Mouse (Mus musculus) lung, postnatal 36 days (tissue): Measurements from ENCODE around the gene Chst5.
"Not testable (repeated sequence)": the region's sequence is repeated elsewhere in the genome, so short reads cannot be mapped to it uniquely, and the experiment has no call there.

ENCODE experiments used
- DNase-seq: peaks from one replicate; pipeline ENCODE4 v3.0.0; 2022; ENCODE audit warnings: mixed read lengths

Gene Chst5

DNA sequence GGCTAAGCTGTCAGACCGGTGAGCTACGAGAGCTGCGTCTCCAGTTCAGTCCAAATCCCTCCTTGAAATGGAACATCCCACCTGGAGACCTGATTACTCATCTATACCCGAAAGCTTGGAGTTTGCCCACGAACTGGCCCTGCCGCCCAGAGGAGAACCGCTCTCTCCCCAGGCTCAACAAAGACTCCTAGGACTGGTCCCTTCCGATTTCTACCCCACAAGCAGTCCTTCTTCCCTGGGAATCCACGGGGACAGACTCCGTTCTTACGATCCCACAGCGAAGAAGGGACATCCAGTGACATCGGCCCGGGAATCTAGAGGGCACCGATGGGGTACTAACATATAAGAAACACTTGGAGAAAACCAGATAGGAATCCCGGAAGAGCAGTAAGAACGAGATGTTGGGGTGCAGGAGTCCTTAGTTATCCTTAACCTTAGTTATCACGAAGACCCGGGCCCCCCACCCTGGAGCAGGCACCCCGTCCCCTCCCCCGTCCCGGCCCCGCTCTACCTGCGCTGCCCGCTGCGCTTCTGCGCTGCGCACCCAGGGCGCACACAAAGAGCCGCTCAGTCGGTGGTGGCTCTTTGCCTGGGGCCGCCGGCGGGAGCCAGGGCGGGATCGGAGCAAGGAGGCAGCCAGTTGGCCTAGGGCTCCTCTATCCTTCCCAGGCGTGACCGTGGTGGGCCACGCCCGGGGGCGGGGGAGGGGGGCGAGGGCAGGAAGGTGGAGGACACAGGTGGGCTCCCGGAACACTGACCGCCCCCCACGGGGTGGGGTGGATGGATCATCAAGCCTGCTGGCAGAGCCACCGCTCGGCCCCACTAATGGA, at the start of gene Chst5:
TSS of gene Chst5 (minus strand) at position 827 of the 830 bp plus-strand sequence.
- no peak for DNase-seq

DNA sequence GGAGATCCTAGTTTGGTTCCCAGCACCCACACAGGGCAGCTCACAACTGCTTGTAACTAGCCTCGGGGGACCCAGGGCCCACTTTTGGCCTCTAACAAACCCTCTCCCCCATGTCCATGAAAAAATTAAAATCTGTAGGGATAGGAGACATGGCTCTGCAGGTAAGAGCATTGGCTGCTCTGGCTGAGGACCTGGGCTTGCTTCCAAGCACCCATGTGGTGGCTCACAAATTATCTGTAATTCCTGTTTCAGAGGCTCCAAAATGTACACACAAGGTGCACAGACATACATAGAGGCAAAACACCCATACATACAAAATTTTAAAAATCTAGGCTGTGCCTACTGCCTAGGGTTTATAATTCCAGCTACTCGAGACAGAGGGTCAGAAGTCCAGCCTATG, 47.0 kb upstream of the Chst5 start:
- DNase-seq = no peak

DNA sequence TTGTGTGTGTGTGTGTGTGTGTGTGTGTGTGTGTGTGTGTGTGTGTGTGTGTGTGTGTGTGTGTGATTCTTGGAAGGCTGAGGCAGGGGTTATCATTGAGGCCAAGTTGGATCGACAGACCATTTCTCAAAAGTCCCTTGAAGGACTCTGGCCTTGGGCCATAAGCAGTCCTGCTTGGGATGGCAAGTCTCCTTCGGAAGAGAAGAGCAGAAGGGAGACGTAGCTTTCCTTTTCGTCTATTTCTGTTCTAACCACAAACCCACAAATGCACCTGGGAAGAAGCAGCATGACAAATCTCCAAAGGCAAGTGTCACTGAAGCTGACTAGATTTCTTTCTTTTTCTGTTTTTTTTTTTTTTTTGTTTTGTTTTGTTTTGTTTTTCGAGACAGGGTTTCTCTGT, 45.6 kb upstream of the Chst5 start:
- no peak for DNase-seq

DNA sequence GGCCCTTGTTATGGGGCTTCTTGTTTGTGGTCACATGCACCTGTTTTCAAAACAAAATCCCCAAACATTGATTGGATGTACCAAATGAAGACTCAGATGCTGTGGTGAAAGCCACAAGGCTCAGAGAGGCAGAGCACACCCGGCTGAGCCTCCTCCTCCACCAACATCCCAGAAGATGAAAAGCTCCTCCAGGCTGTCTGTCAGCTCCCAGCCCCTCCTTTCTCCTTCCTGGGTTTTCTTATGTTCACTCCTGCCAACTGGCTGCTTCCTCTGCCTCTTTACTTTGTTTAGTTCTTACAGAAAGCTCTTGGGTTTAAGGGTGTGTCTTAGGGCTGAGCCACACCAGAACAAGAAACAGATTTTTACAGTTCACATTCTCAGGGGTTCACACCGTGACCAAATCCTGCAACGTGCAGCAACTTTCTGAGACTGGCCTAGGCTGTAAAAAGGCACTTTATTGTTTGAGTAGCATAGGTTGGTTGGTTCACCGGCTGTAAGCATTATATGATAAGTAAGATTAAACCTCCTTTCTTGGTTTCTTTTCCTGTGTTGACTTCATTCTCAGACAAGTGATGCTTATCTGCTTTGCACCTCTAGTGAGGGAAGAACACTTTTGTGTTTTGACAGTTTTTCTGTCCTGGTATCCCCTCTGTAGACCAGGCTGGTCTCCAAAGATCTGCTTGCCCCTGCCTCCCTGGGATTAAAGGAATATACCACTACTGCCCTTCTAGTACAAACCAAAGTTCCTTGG, 44.8 kb upstream of the Chst5 start:
- no peak for DNase-seq

DNA sequence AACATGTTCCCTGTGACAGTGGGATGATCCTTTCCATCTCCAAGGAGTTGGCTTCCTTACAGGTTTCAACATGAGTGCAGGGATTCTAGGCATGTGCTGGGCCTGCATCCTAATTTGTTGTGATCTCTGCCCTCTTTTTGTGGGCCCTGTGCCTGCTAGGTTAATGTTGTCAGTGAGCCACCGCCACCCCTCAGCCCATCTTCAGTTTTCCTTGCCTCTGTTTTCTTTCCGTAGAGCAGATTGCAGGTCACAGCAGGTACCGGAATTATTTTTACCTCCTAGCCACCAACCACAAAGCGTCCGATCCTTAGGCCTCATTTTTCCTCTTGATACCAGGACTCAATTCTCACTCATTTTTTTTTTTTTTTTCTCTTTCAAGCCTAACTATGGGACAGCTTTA, 41.7 kb upstream of the Chst5 start:
- DNase-seq = no peak

DNA sequence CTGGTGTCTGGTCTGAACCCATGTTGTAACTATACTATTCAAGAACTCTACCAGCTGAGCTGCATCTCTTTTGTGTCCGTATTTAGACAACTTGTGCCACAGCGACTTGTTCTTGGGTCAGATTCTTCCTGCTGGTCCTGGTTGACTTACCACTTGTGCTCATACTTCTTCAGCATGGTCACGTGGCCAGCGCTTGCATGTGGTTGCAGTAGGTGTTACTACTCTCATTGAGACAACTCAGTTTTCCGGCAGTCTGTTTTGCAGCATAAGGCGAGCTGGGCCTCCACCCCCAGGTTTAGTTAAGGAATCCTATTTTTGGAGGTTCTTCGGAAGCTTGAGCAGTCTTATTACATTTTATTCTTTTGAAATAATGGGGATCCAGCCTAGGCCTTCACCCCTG, 41.1 kb upstream of the Chst5 start:
- peak; percentile 63 for DNase-seq

DNA sequence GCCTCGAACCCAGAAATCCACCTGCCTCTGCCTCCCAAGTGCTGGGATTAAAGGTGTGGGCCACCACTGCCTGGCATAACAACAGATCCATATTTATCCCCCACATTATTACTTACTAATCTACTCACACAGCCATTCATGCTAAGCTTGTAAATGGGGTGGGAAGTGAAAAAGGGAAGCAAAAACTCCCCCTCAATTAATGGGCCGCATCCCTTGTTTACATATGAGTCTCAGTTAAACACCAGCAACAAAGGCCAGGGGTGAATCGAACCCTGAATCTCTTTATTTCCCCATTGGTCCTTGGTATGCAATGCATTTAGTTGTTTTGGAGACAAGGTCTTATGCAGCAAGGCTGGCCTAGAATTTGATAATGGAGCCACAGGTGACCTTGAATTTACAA, 40.6 kb upstream of the Chst5 start:
- no peak for DNase-seq

DNA sequence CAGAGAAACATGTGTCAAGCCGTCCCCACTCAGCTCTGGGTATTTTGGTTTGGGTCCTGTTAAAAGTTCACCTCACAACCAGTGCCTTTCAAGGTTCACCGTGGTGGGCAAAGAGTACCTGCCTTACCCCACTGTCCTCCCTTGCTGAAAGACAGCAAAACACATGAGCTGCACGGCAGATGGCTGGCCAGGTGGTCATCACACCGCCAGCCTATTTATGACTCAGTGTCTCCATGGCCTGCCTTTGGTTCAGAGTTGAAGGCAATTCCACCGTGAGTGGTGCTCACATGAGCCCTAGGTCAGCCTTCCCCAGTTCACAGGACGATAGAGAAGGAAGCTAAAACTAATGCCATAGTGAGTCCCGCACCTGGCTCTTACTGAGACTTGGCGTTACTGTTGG, 37.7 kb upstream of the Chst5 start:
- DNase-seq = no peak

DNA sequence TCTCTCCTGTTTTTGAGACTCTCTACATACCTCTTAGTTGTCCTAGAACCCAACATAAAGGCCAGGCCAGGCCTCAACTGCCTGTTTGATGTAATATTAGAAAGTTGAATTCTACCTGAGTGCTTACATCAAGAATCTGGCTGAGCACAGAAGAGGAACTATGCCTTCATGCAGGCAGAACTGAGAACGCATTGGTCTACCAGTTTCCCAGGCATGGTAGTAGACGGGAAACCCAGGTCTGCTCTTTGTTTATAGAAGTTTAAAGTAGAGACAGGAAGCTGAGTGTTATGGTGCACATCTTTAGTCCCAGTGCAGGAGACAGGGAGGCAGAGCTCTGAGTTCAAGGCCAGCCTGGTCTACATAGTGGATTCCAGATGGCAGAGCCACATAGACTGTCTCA, 36.9 kb upstream of the Chst5 start:
- DNase-seq = no peak

DNA sequence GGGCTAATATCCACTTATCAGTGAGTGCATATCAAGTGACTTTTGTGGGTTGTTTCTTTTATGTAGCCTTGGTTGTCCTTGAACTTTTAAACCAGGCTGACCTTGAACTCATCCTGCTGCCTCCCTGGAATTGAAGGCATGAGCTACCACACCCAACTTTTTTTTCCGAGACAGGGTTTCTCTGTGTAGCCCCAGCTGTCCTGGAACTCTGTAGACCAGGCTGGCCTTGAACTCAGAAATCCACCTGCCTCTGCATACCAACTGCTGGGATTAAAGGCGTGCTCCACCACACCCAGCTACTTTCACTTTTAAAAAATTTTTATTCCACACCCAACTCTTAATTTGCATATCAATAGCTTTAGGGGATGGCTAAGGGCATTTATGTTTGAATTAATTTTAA, 33.3 kb upstream of the Chst5 start:
- DNase-seq = no peak

DNA sequence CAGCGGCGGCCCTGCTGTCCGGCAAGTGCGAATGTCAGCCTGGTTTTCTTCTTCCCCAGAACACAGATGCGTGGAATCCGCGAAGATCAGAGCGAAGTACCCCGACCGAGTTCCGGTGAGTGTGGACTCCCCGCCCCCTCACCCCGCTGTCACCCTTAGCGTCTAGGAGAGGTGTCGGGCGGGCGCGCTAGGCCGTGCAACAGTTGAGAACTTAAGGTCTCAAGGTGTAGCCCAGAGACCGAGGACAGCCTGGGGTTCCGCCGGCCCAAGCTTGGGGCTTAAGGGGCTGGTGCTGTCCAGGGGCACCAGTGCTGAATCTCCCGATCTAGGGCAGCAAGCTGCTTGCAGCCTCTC, 30.8 kb upstream of the Chst5 start:
- peak; percentile 50 for DNase-seq

DNA sequence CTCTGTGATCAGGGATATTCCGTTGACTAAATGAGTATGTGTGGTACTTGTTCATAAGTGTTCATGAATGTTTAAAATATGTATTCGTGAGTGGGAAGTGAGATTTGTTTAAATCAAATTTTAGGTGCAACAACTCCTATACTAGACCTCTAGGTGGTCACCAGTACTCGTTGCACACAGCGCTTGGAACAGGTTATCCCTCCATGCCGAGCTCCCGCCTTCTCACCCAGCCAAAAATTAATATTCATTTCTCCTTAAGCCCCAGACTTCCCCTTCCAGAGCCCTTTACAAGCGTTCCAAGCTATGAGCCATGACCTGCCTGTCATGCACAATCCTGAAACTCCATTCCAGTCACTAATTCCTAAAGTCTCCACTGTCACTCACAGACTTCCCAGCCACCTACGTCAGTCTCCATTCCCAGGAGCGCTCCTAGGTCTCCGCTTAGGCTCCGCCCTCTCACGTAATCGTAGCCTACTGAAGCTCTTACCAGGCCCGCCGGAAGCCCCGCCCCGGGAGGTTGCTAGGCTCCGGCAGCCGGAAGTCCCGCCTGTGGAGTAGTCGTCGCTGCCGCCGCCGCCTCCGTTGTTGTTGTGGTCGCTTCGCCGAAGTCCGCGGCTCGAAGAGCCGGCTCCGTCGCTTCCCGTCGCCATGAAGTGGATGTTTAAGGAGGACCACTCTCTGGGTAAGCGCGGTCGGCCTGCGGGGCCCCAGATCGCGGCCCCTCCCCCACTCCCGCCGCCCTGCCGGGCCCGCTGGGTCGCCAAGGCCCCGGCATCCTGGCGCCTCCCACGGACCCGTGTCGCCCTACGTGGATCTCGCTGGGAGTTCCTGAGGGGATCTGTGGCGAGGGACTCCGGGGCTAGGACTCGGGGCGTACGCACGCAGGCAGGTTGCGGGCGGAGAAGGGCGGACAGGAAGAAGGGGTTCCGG, 30.2 kb upstream of the Chst5 start, which contains the start of gene Gabarapl2:
TSS of gene Gabarapl2 (plus strand) at position 533 of the 930 bp plus-strand sequence.
- DNase-seq = peak; percentile 99

DNA sequence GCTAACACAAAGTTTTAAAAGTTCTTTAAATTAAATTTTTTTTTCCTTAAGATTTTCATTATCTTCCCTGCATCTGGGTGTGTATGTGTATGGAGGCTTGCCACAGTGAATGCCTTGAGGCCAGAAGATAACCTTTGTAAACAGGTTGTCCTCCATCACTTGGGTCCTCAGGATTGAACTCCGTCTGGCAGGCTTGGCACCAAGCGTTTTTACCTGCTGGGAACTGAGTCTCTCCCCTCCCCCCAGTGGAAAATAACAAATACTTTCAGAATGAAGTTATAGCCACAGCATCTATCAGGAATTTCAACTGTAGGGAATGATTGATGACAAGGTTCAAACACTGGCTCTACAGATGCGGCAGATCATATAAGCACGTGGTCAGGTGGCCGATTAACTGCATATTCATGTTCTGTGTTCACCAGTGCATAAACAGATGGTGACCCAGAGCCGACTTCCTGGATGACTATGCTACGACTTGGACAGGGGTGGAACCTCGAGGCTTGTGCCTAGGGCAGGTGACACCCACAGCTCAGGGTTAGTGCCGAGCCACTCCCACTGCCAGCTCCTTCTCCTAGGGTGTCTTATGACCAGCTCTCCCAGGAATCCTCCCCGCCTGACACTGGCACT, 29.4 kb upstream of the Chst5 start:
- DNase-seq = peak; percentile 78

DNA sequence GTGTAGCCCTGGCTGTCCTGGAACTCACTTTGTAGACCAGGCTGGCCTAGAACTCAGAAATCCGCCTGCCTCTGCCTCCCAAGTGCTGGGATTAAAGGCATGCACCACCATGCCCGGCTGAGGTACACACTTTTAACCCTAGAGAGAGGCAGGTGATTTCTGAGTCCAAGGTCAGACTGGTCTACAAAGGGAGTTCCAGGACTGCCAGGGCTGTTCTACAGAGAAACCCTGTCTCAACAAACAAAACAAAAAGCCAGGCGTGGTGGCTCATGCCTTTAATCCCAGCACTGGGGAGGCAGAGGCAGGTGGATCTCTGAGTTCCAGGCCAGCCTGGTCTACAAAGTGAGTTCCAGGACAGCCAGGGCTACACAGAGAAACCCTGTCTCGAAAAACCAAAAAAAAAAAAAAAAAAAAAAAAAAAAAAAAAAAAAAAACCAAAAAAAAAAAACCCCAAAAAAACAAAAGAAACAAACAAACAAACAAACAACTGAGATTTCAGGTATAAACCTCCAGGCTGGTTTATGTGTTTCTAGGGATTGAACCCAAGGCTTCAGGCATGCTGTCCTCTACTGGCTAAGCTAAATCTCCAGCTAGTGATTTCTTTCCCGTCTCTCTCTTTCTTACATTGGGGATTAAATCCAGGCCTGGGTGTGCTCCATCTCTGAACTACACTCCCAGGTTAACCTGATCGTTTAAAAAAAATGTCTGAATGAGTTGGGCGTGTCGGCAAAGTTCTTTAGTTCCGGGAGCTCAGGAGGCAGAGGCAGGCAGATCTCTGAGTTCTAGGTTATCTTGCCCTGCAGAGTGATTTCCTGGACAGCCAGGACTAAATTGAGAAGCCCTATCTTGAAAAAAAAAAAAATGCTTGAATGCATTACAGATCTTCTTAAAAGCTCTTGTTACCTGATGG, 28.1 kb upstream of the Chst5 start:
- DNase-seq = not testable (repeated sequence)

DNA sequence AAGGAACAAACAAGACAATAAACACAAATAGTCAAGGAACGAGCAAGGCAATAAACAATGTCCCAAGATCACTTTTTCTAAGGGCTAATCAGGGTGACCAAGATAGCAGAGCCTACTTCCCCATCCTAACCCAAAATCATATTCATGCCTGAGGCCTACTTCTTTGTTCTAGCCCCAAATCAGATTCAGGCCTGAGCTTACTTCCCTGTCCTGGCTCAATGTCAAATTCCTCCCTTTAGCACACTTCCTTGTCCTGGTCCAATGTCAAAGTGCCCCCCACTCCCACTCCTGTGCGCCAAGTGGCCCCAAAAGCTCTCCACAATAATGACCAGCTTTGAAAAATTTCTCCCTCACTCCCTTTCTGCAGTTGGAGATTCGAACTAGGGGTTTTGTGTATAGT, 26.9 kb upstream of the Chst5 start:
- no peak for DNase-seq

DNA sequence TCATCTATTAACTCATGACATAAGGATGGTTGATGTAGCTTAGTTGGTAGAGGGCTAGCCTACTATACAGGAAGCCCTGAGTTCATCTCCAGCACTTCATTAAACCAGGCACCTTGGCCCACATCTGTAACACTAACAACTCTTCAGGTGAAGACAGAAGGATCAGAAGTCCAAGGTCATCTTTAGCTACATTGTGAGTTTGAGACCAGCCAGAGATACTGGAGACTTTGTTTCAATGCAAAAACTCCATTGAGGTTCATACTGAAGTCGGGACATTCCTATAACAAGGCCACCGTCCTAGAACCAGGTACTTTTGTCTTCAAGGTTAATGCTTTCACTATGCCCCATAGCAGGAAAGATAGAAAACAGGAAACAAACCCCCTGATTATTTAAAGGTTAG, 24.0 kb upstream of the Chst5 start:
- DNase-seq = no peak

DNA sequence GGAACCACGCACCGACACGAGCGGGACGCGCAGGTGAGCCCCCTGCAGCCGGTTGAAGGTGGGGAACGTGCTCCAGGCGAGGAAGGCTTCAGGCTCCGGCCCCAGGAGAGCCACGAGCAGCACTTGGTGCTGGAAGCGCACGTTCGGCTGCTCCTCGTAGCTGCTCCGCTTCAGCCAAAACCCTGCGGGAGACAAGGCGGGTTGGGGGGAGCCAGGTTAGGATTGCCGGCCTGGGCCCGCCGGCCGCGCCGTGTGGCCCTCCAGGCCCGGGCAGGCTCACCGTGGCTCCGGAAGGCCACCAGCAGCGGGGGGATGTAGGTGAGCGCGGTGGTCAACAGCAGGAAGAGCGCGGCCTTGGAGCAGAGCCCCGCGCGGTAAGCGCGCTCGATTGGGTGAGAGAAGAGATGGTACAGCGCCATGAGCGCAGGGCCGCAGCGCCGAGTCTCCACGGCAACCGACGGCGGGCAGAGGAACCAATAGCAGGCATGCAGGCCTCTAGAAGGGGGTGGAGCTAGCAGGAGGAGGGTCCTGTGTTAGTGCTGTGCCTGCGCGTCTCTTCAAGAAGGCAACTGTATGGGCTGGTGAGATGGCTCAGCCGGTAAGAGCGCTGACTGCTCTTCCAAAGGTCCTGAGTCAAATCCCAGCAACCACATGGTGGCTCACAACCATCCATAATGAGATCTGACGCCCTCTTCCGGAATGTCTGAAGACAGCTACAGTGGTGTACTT, 23.3 kb upstream of the Chst5 start, which contains the start of gene Tmem231:
TSS of gene Tmem231 (minus strand) at position 534 of the 729 bp plus-strand sequence.
- DNase-seq = peak; percentile 96

DNA sequence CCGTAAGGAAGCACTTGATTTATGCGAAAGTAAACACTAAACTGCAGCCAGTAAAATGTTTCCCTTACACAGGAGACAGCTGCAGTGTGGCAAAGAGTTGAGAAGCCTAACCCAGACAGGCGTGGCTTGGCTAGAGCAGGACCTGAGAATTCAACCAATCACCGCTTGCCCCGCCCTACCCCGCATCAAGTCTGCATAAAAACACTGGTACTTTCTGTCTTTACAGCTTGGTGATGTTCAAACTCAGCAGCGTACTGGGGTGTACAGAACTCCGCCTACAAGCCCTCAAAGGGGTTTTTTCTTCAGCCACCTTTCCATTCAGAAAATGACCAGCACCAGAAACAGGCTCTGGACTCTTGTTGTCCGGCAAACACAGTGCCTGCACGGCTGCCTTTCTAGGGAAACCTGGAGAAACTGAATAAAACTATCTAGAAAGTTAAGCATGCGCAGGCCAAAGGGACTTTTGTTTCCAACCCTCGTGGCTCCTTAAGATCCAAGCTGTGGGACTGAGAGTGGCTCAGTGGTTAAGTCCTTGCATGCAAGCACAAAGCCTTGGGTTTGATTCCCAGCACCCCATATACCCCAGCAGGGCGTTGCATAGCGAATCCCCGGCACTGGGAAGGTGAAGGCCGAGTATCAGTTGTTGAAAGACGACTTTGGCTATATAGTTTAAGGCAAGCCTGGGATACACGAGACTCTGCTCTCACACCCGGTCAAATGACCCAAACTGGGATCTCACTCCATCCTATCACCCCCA, 22.5 kb upstream of the Chst5 start:
- peak; percentile 87 for DNase-seq

DNA sequence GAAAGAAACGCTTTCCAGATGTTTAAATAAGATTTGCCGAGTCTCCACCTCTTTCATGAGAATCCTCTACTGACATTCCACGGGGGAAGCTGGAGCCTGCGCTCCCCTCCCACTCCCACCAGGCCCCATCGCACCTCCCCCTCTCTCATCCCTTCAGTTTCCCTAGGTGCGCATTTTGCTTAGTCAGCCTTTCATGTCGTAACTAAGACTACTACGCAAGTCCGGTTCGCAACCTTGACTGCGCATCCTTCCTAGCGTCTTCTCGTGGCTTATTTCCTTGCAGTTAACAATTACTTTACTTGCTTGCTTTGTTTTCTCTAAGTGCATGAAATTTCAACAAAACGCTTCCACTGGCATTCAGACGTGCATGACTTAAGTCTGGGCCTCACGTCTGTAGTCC, 21.5 kb upstream of the Chst5 start:
- no peak for DNase-seq
